In genomic region chr5:110770448-110771158, GRCm38 (mm10) we compare ENCODE assay signal across 8 mouse cellular contexts. TPM values are rescaled to one million over a fixed set of nuclear protein-coding genes. Genes with fewer than 3 reads are reported as not detected.
DNase-seq lines count a peak whose midpoint lies in the region; ATAC-seq lines count a peak whose summit lies in the region.

Gene Ep400, minus strand, starts transcription at chr5:110770717.

- peak within 1 kb of the TSS; percentile 95 for H3K4me3 ChIP-seq in heart, embryonic 10.5 days
- H3K4me3 ChIP-seq in kidney, embryonic 15.5 days (replicated peaks), result peak within 1 kb of the TSS; percentile 71

- H3K27me3 ChIP-seq in heart, embryonic 10.5 days (ENCODE audit: insufficient read depth, poor library complexity, severe bottlenecking), result no peaks in the 10 kb centered on the region
- H3K27me3 ChIP-seq in kidney, embryonic 15.5 days, result no peaks in the 10 kb centered on the region

- peak; percentile 100 for DNase-seq in B cell, adult 2 months
- peak; percentile 100 for DNase-seq in brain, adult 2 months (ENCODE audit: low read depth, low spot score)
- peak; percentile 100 for DNase-seq in heart, embryonic 10.5 days (ENCODE audit: low spot score)
- peak; percentile 100 for DNase-seq in liver
- peak; percentile 100 for DNase-seq in spleen, postnatal 4 days (ENCODE audit: low spot score in 2 of 2)

- H3K27ac ChIP-seq in heart, embryonic 10.5 days, result peak within 1 kb of the TSS; percentile 95
- H3K27ac ChIP-seq in kidney, embryonic 15.5 days, result peak within 1 kb of the TSS; percentile 95

- H3K4me1 ChIP-seq in heart, embryonic 10.5 days, result peaks cover 12% of the 10 kb centered on the region
- peaks cover 18% of the 10 kb centered on the region for H3K4me1 ChIP-seq in kidney, embryonic 15.5 days

- H3K9ac ChIP-seq in kidney, embryonic 15.5 days, result peak within 1 kb of the TSS; percentile 90

- under 1% methylated on average over 83 of the region's 83 CpGs for WGBS in heart, embryonic 10.5 days
- under 1% methylated on average over 83 of the region's 83 CpGs for WGBS in kidney, embryonic 15.5 days

- ATAC-seq in erythroblast, adult 5-6 weeks (replicated peaks; ENCODE audit: low FRiP score, poor library complexity, severe bottlenecking), result peak; percentile 90
- peak; percentile 98 for ATAC-seq in kidney, embryonic 15.5 days (replicated peaks; ENCODE audit: low FRiP score)
- peak; percentile 91 for ATAC-seq in monocyte, adult 5-6 weeks (replicated peaks; ENCODE audit: insufficient number of reproducible peaks, low FRiP score, low TSS enrichment, poor library complexity, severe bottlenecking)

- no peaks in the 10 kb centered on the region for H3K9me3 ChIP-seq in heart, embryonic 10.5 days
- no peaks in the 10 kb centered on the region for H3K9me3 ChIP-seq in kidney, embryonic 15.5 days (replicated peaks)

- peaks cover 27% of the 10 kb centered on the region for H3K36me3 ChIP-seq in heart, embryonic 10.5 days
- peaks cover 36% of the 10 kb centered on the region for H3K36me3 ChIP-seq in kidney, embryonic 15.5 days

- H3K4me2 ChIP-seq in kidney, embryonic 15.5 days, result peak within 1 kb of the TSS; percentile 71

RNA-seq across cellular contexts. Expression of gene Ep400, which starts in this region (rescaled TPM):
- 219 and 273 TPM in 2 replicates for total RNA-seq in erythroblast, adult 5-6 weeks (2015; ENCODE audit: low replicate concordance)
- total RNA-seq in erythroblast, adult 5-6 weeks (2017; ENCODE audit: low replicate concordance), result 224 and 225 TPM in 2 replicates
- polyA plus RNA-seq in heart, embryonic 10.5 days (2016; fragmentation: Nextera tagmentation; extraction: Ambion mirVana), result 41.3 and 46.9 TPM in 2 replicates
- 45.0 and 47.5 TPM in 2 replicates for polyA plus RNA-seq in kidney, embryonic 15.5 days (2015; fragmentation: Nextera tagmentation; extraction: Ambion mirVana)
- total RNA-seq in monocyte, adult 5-6 weeks (2017), result 73.3 to 97.0 TPM (median 81.0 TPM) in 3 replicates

Comparison
In these comparisons a context has a peak if more than half of its experiments do, and no peak if none do; other contexts are left out.
1. Peak in every context shown above with its lines: DNase-seq, ATAC-seq, H3K4me3 ChIP-seq and H3K27ac ChIP-seq.